Mouse (Mus musculus) olfactory bulb, adult 2 months (tissue): ENCODE results near the gene Ccdc82. TPM values are rescaled to one million over a fixed set of nuclear protein-coding genes. Genes with fewer than 3 reads are reported as not detected.

Source experiments
- H3K27ac ChIP-seq: fragments of 200-500 bp; 2 replicates; pipeline ENCODE4 v1.5.1; 2012; ENCODE audit warnings: low read depth, low read length; ENCODE audit not compliant: insufficient read depth
- H3K4me1 ChIP-seq: fragments of 200-500 bp; 2 replicates; pipeline ENCODE4 v1.6.1; 2012; ENCODE audit warnings: low read length; ENCODE audit not compliant: control insufficient read depth, insufficient read depth
- H3K4me3 ChIP-seq: fragments of 200-500 bp; 2 replicates; pipeline ENCODE4 v1.5.1; 2012; ENCODE audit warnings: mild to moderate bottlenecking, low read depth, low read length, moderate library complexity; ENCODE audit not compliant: insufficient read depth
- CTCF ChIP-seq: fragments of 200-500 bp; IDR thresholded peaks from 2 replicates; pipeline ENCODE4 v1.5.1; 2012; ENCODE audit warnings: low read depth, mild to moderate bottlenecking, low read length, moderate library complexity; ENCODE audit not compliant: insufficient read depth
- POLR2A ChIP-seq: fragments of 200-500 bp; IDR thresholded peaks from 2 replicates; pipeline ENCODE4 v1.6.1; 2012; ENCODE audit warnings: mild to moderate bottlenecking, low read depth, low read length, moderate library complexity; ENCODE audit not compliant: insufficient read depth
- WGBS: fragments of 180-500 bp; shearing (Covaris S2); methylation state at CpG from one replicate; pipeline ENCODE4 v1.1.7; 2018; 5-methylcytosine and 5-hydroxymethylcytosine counted together
- polyA plus RNA-seq: library from polyadenylated mRNA; stranded (reverse); fragments of >200 nt; gene quantifications from 2 replicates; pipeline ENCODE4 v1.2.4, GENCODE M21; 2012; ENCODE audit warnings: low replicate concordance; ENCODE audit not compliant: missing spikeins, insufficient read depth, insufficient read length

Gene Ccdc82
- polyA plus RNA-seq, 1 experiment = not detected

DNA sequence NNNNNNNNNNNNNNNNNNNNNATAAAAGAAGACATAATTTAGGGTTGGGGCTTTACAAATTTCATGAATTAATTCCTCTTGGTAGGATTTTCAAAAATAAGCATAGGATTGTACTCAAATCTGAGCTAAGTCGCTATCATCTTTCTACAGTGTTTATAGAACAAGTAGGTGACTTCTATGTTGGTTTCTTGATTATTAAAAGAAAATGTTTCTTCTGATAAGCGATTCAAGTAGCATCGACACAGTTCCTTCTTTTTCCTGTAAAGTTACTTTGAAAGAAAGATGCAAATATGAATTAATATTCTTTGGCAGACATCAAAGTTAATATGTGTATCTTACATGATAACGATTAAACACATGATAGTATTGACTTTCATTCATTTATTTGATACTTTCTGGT lies 1.3 kb downstream of the Ccdc82 start:
- WGBS = 97% methylated on average over 4 of the region's 4 CpGs
- H3K4me1 ChIP-seq = no peaks in the 10 kb centered on the region
- no peak for TF ChIP-seq POLR2A
- no peak for TF ChIP-seq CTCF

DNA sequence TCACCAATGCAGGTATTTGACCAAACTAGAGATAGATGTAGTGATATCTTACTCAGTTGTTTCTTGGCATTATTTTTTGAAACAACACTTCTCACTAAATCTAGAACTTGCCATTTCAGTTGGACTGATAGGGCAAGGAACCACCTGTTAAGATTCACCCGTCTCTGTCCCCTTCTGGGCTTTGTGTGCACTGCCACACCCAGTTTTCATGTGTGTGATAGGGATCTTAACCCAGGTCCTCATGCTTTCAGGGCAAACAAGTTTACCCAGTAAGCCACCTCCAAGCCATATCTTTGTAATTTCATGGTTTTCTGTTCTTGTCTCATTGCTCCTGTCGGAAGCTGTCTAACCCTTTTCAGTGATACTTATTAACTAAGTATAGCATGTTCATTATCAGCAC lies 4.5 kb downstream of the Ccdc82 start:
- H3K27ac ChIP-seq = no peak overlapping the region
- no peak overlapping the region for H3K4me3 ChIP-seq
- 94% methylated on average over 2 of the region's 2 CpGs for WGBS
- no peaks in the 10 kb centered on the region for H3K4me1 ChIP-seq
- no peak for TF ChIP-seq POLR2A
- no peak for TF ChIP-seq CTCF

More for the DNA sequence above, 1.3 kb downstream of the Ccdc82 start:
- Histone ChIP-seq H3K27ac (no peak overlapping the region), H3K4me3 (no peak overlapping the region)

DNA sequence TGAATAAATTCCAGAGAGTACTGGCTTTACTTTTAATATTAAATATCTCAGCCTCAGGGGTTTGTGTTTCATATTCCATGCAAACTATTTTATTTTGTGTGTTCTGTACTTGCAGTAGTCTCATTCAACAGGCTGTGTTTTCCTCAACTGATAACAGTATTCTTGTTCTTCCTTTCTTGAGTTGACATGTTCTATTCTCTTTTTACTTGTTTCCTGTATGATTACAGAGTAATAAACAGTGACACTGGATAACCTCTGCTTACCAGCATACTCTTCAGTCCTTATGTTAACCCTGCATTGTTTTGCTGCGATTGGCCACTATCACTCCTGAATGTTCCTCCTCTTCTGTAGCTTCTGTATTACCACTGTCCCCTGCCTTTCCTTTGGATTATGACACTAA lies 10.0 kb downstream of the Ccdc82 start:
- no peak overlapping the region for H3K4me3 ChIP-seq
- no peaks in the 10 kb centered on the region for H3K4me1 ChIP-seq
- TF ChIP-seq CTCF (no peak), POLR2A (no peak)
- no peak overlapping the region for H3K27ac ChIP-seq
- 93% methylated on average over 1 of the region's 1 CpGs for WGBS

DNA sequence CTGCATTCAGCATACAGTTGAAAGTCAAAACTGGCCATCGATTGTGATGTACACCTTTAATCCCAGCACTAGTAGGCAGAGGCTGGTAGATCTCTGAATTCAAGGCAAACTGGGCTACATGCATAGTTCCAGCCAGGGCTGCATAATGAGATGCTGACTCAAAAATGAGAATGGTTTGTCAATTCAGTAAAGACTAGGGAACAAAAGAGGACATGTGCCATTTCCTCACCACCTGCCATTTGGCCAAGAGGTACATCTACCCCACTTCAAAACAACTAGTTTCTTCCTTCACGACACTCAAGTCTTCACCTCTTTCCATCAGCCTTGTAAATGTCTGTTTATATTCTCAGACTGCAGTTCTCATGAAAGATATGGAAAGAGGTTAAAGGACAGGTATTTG lies 11.4 kb downstream of the Ccdc82 start:
- H3K4me3 ChIP-seq = no peak overlapping the region
- no peaks in the 10 kb centered on the region for H3K4me1 ChIP-seq
- TF ChIP-seq CTCF (no peak), POLR2A (no peak)
- H3K27ac ChIP-seq = no peak overlapping the region
- WGBS = 92% methylated on average over 2 of the region's 2 CpGs

DNA sequence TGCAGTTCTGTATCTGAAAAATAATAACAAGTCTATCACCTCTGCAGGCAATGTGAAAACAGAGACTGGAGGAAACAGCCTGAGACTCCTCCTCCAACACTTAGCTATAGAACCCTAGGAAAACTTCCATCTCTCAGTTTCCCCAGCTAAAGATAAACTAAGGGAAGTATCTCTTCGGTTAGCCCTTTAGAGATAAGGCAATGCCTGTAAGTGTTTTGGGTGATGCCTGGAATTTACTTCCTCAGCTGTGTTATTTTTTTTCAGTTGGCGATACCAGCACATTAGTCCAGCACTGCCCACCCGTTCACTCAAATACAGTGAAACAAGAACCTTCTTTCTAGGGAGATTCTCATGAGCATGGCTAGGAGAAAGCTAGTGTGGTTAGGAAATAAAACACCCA lies 14.2 kb downstream of the Ccdc82 start:
- no peak overlapping the region for H3K4me3 ChIP-seq
- no peak for TF ChIP-seq CTCF
- no peak for TF ChIP-seq POLR2A
- H3K4me1 ChIP-seq = no peaks in the 10 kb centered on the region
- 83% methylated on average over 3 of the region's 3 CpGs for WGBS
- no peak overlapping the region for H3K27ac ChIP-seq

DNA sequence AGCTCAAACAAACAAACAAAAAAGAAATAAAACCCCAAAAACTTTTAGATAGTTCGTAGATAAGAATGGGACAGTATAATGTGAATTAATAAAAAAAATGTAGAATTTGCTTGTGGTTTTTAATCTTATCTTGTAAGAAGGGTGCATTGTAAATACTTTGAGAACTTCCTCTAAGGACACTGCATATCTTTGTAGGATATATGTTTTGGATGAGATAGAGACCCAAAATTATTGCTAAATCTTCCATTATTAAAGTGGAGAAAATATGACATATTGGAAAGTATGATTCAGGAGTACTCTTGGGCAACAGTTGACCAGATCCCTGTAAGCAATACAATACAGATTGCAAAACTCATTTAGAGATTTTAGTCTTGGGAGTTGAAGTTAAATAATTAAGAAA lies 26.5 kb downstream of the Ccdc82 start:
- H3K4me1 ChIP-seq = no peaks in the 10 kb centered on the region
- no peak overlapping the region for H3K4me3 ChIP-seq
- no peak for TF ChIP-seq POLR2A
- no peak for TF ChIP-seq CTCF
- WGBS = 93% methylated on average over 1 of the region's 1 CpGs
- H3K27ac ChIP-seq = no peak overlapping the region

DNA sequence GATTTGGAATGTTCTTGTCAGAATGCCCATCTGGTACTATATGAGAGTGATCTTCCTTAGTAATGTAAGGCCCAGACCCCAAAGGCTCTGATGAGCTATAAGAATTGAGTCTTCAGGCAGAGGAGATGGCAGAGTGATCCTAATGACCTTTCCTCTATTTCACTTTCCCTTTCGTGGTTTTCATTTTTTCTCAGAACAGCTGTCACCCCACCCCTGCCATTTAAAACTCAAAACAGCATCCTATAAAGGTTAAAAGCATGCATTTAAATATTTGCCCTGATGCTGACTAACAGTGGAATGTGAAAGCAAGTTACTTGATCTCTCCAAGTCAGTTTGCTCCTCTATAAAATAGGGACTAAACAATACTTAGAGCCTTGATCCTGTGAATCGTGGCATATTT lies 40.7 kb downstream of the Ccdc82 start:
- 72% methylated on average over 2 of the region's 2 CpGs for WGBS

DNA sequence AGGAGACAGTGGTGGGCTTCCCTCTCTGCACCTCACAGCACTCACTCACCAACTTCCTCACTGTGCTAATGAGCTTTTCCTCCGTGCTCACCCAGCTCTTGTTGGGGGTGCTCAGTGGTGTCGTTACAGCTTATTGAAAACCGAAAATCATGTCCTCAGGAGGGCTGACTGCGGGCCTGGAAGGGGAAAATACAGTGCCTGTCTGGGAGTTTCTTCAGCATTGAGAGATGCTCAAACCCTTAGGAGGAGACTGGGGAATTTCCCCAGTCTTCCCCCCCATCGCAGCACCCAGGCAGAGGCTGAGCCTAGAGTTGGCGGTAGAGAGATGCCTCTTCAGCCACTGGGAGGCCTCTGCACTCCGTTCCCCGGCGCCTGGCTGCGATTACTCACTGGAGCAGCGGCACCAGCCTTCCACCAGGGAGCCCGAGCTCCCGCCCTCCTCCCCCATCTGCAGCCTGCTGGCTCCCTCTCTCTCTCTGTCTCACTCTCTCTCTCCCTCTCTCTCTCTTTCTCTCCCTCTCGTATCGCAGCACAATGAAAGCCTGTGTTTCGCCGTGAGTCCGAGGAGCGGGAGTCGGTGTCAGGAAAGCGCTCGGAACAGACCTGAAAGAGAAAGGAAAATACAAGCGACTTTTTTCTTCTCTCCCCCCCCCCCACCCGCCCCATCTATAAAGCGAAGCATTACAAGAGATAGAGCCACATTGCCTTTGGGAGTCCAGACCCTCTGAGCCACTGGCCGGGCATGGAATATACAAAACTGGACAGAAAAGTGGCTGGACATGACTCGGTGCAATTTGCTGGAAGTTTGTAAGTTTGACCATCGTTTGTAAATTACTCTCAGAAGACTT lies 49.7 kb downstream of the Ccdc82 start:
- Histone ChIP-seq H3K27ac (peak overlapping the region; percentile 88), H3K4me3 (peak overlapping the region; percentile 80), H3K4me1 (peaks cover 27% of the 10 kb centered on the region)
- under 1% methylated on average over 28 of the region's 28 CpGs for WGBS
- TF ChIP-seq CTCF (peak; percentile 70), POLR2A (no peak)

More for the DNA sequence above, 40.7 kb downstream of the Ccdc82 start:
- no peaks in the 10 kb centered on the region for H3K4me1 ChIP-seq
- no peak overlapping the region for H3K4me3 ChIP-seq
- TF ChIP-seq CTCF (no peak), POLR2A (no peak)
- H3K27ac ChIP-seq = no peak overlapping the region

DNA sequence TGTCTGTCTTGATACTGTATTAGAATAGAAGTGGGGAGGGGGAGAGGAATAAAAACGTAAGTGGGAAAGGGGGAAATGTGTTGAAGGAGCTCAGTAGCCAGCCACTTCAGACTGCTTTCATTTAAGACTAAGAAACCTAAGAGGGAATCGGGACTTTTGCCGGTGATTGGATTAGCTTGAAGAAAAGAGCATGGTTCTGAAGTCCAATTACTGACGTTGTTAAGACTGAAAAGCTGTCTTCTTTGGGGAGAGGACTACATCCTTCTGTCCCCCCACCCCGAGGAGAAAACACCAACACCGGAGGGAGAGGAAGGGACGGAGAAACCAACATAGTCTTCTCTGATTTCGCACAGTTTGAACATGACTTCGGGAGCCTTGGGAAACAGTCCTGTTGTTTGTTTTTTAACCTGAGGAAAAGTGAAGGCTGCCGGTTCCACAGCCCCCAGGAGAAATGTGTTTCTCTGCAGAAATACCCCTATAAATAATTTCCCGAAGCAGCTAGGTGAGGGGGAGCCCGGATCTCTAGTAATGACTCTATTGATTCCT lies 50.4 kb downstream of the Ccdc82 start:
- TF ChIP-seq POLR2A (no peak), CTCF (no peak)
- under 1% methylated on average over 12 of the region's 12 CpGs for WGBS
- H3K27ac ChIP-seq = peak overlapping the region; percentile 86
- H3K4me1 ChIP-seq = peaks cover 27% of the 10 kb centered on the region
- peak overlapping the region; percentile 80 for H3K4me3 ChIP-seq
